Mouse (Mus musculus): ENCODE data around the gene Tuft1.

DNA sequence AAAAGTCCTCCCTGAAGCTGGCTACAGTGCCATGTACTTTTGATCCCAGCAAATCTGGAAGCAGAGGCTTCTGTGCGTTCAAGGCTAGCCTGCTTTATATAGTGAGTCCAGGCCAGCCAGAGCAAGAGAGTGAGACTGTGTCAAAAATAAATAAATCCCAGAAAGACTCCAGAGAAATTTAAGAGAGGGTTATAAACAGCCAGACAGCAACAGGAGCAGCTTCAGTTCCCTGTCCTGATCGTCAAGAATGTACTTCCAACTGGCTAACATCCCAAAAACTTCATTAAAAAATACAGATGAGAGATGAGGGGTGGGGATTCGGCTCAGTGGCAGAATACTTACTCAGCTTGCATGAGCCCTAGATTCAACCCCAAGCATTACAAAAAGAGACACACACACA is 93.5 kb downstream of the Tuft1 start:
- no peak for TF ChIP-seq HCFC1 (IDR thresholded peaks at IDR 0.05; ENCODE audit: borderline replicate concordance, insufficient read depth, low read length)
- no peak for TF ChIP-seq MAFK (IDR thresholded peaks at IDR 0.05; ENCODE audit: insufficient read depth, low read depth, low read length)
- no peak for TF ChIP-seq CHD2 (IDR thresholded peaks at IDR 0.05; ENCODE audit: low read depth, low read length)
- TF ChIP-seq ZC3H11A (IDR thresholded peaks at IDR 0.05; ENCODE audit: borderline replicate concordance, low read depth, low read length) = no peak
